Mouse (Mus musculus) lung, postnatal 25 days (tissue): ENCODE data around the gene Psmg3.
A peak's percentile ranks its signal among the peaks of the same experiment; 100 is the strongest.

Experiments used
- DNase-seq: peaks from one replicate; pipeline ENCODE4 v3.0.0; 2022; ENCODE audit warnings: low spot score

Gene Psmg3

GRCm38 (mm10) chr5:139794137-139794536 lies 32.5 kb downstream of the Psmg3 start:
- DNase-seq = no peak

- peak; percentile 61 for DNase-seq
These were observed 33.2 kb downstream of the Psmg3 start for GRCm38 (mm10) chr5:139793338-139794089.

GRCm38 (mm10) chr5:139792966-139793337 lies 33.7 kb downstream of the Psmg3 start:
- DNase-seq = no peak

- no peak for DNase-seq
These were observed 34.4 kb downstream of the Psmg3 start for GRCm38 (mm10) chr5:139792159-139792775.

GRCm38 (mm10) chr5:139791227-139792158 lies 35.2 kb downstream of the Psmg3 start, which contains the start of gene Mafk:
TSS of gene Mafk (plus strand) at chr5:139791513.
- peak; percentile 98 for DNase-seq

- DNase-seq = no peak
These were observed 37.2 kb downstream of the Psmg3 start for GRCm38 (mm10) chr5:139789466-139789865.

- peak; percentile 29 for DNase-seq
These were observed 45.3 kb downstream of the Psmg3 start for GRCm38 (mm10) chr5:139781406-139781805.

- DNase-seq = no peak
These were observed 49.7 kb downstream of the Psmg3 start for GRCm38 (mm10) chr5:139776966-139777365.

GRCm38 (mm10) chr5:139775216-139775926 lies 51.3 kb downstream of the Psmg3 start, which contains the start of gene Ints1:
TSS of gene Ints1 (minus strand) at chr5:139775674.
- DNase-seq = peak; percentile 95
